Mouse (Mus musculus) hindbrain, embryonic 14.5 days (tissue): ENCODE results near the gene Tbc1d22a. TPM values are rescaled to one million over a fixed set of nuclear protein-coding genes. Genes with fewer than 3 reads are reported as not detected.
A peak's percentile ranks its signal among the peaks of the same experiment; 100 is the strongest.

Experiments
- ATAC-seq: fragments of 200-750 bp; cut with Nextera tagmentation; 2 replicates; pipeline ENCODE4 v1.8.0; 2017; ENCODE audit warnings: moderate number of reproducible peaks, mild to moderate bottlenecking, moderate TSS enrichment, moderate library complexity; ENCODE audit not compliant: low FRiP score
- DNase-seq: peaks from one replicate; pipeline ENCODE4 v3.0.0-alpha.2; 2015; ENCODE audit warnings: low spot score
- H3K27ac ChIP-seq: fragments of 300-500 bp; sonication (generic); 2 replicates; pipeline ENCODE4 v1.5.1; 2014; ENCODE audit warnings: mild to moderate bottlenecking, moderate library complexity
- H3K27me3 ChIP-seq: fragments of 300-500 bp; sonication (generic); 2 replicates; pipeline ENCODE4 v1.6.1; 2014; ENCODE audit warnings: mild to moderate bottlenecking, low read length, mixed read lengths; ENCODE audit not compliant: control insufficient read depth, insufficient read depth
- H3K36me3 ChIP-seq: fragments of 300-500 bp; sonication (generic); replicated peaks from 2 replicates; pipeline ENCODE4 v1.6.1; 2014; ENCODE audit not compliant: control insufficient read depth, insufficient read depth
- H3K4me1 ChIP-seq: fragments of 300-500 bp; sonication (generic); replicated peaks from 2 replicates; pipeline ENCODE4 v1.6.1; 2014; ENCODE audit warnings: antibody characterized with exemption, low read length, mixed read lengths; ENCODE audit not compliant: control insufficient read depth, insufficient read depth
- H3K4me2 ChIP-seq: fragments of 300-500 bp; sonication (generic); replicated peaks from 2 replicates; pipeline ENCODE4 v1.6.1; 2014; ENCODE audit warnings: mild to moderate bottlenecking, moderate library complexity
- H3K4me3 ChIP-seq: fragments of 300-500 bp; sonication (generic); replicated peaks from 2 replicates; pipeline ENCODE4 v1.5.1; 2014; ENCODE audit warnings: mild to moderate bottlenecking, low read length
- H3K9ac ChIP-seq: fragments of 300-500 bp; sonication (generic); 2 replicates; pipeline ENCODE4 v1.6.1; 2014
- H3K9me3 ChIP-seq: fragments of 300-500 bp; sonication (generic); 2 replicates; pipeline ENCODE4 v1.6.1; 2016; ENCODE audit warnings: low read length; ENCODE audit not compliant: control insufficient read depth
- WGBS: fragments of 180-500 bp; shearing (Covaris S2); extraction: QIAGEN DNeasy Blood & Tissue Kit; methylation state at CpG from one replicate; pipeline ENCODE4 v1.1.7; 2014; 5-methylcytosine and 5-hydroxymethylcytosine counted together
- polyA plus RNA-seq: library from polyadenylated mRNA; unstranded; fragments of >200 nt; fragmentation: Nextera tagmentation; extraction: Ambion mirVana; gene quantifications from 2 replicates; pipeline ENCODE4 v1.2.1, GENCODE M21; 2014

The Tbc1d22a gene
- polyA plus RNA-seq, 1 experiment from 2014 or later, result 10.7 TPM

- no peaks in the 10 kb centered on the region for H3K27me3 ChIP-seq
- no peak overlapping the region for H3K4me3 ChIP-seq
- peaks cover 9% of the 10 kb centered on the region; the same call in 1 of the 2 replicates for H3K4me1 ChIP-seq
- H3K27ac ChIP-seq, result no peak overlapping the region
- H3K9ac ChIP-seq, result no peak overlapping the region
- WGBS, result 39% methylated on average over 4 of the region's 4 CpGs
- ATAC-seq (no peak), DNase-seq (peak; percentile 45)
- no peak overlapping the region for H3K4me2 ChIP-seq
- H3K36me3 ChIP-seq, result 0 out of 2 replicates have a peak, but pooled peaks cover 10% of the 10 kb centered on the region
- H3K9me3 ChIP-seq, result no peaks in the 10 kb centered on the region
These were observed 22.0 kb downstream of the Tbc1d22a start for GRCm38 (mm10) chr15:86236252-86236651.

- H3K9me3 ChIP-seq, result no peaks in the 10 kb centered on the region
- no peak overlapping the region for H3K9ac ChIP-seq
- no peaks in the 10 kb centered on the region for H3K4me1 ChIP-seq
- WGBS, result 93% methylated on average over 3 of the region's 3 CpGs
- H3K27ac ChIP-seq, result no peak overlapping the region
- no peaks in the 10 kb centered on the region for H3K27me3 ChIP-seq
- H3K4me2 ChIP-seq, result no peak overlapping the region
- no peak overlapping the region for H3K4me3 ChIP-seq
- 0 out of 2 replicates have a peak, but pooled peaks cover 10% of the 10 kb centered on the region for H3K36me3 ChIP-seq
- ATAC-seq (no peak), DNase-seq (no peak)
These were observed 23.8 kb downstream of the Tbc1d22a start for GRCm38 (mm10) chr15:86238076-86238475.

- WGBS, result 91% methylated on average over 6 of the region's 6 CpGs
- no peaks in the 10 kb centered on the region for H3K27me3 ChIP-seq
- ATAC-seq, result no peak
- DNase-seq, result no peak
- no peak overlapping the region for H3K4me2 ChIP-seq
- no peak overlapping the region for H3K9ac ChIP-seq
- H3K4me1 ChIP-seq, result no peaks in the 10 kb centered on the region
- H3K9me3 ChIP-seq, result no peaks in the 10 kb centered on the region
- H3K36me3 ChIP-seq, result 0 out of 2 replicates have a peak, but pooled peaks cover 10% of the 10 kb centered on the region
- no peak overlapping the region for H3K27ac ChIP-seq
- no peak overlapping the region for H3K4me3 ChIP-seq
These were observed 24.8 kb downstream of the Tbc1d22a start for GRCm38 (mm10) chr15:86239068-86239467.

GRCm38 (mm10) chr15:86239801-86240200, 25.5 kb downstream of the Tbc1d22a start:
- H3K9me3 ChIP-seq, result no peaks in the 10 kb centered on the region
- H3K27me3 ChIP-seq, result no peaks in the 10 kb centered on the region
- DNase-seq (peak; percentile 68), ATAC-seq (no peak)
- no peak overlapping the region for H3K4me3 ChIP-seq
- H3K4me2 ChIP-seq, result no peak overlapping the region
- H3K9ac ChIP-seq, result no peak overlapping the region
- H3K4me1 ChIP-seq, result no peaks in the 10 kb centered on the region
- no peak overlapping the region for H3K27ac ChIP-seq
- 35% methylated on average over 10 of the region's 10 CpGs for WGBS
- H3K36me3 ChIP-seq, result 0 out of 2 replicates have a peak, but pooled peaks cover 10% of the 10 kb centered on the region

GRCm38 (mm10) chr15:86243708-86244107, 29.4 kb downstream of the Tbc1d22a start:
- Histone ChIP-seq H3K9ac (no peak overlapping the region), H3K4me1 (no peaks in the 10 kb centered on the region), H3K36me3 (peaks cover 5% of the 10 kb centered on the region; the same call in 1 of the 2 replicates), H3K27me3 (no peaks in the 10 kb centered on the region), H3K27ac (no peak overlapping the region), H3K4me2 (no peak overlapping the region), H3K9me3 (no peaks in the 10 kb centered on the region), H3K4me3 (no peak overlapping the region)
- DNase-seq (peak; percentile 88), ATAC-seq (no peak)
- 46% methylated on average over 8 of the region's 8 CpGs for WGBS

GRCm38 (mm10) chr15:86244380-86244779, 30.1 kb downstream of the Tbc1d22a start:
- Histone ChIP-seq H3K4me2 (no peak overlapping the region), H3K4me3 (no peak overlapping the region), H3K9ac (no peak overlapping the region), H3K27ac (no peak overlapping the region), H3K4me1 (no peaks in the 10 kb centered on the region), H3K9me3 (no peaks in the 10 kb centered on the region), H3K36me3 (peaks cover 5% of the 10 kb centered on the region; the same call in 1 of the 2 replicates), H3K27me3 (no peaks in the 10 kb centered on the region)
- ATAC-seq (no peak), DNase-seq (no peak)
- WGBS, result 91% methylated on average over 2 of the region's 2 CpGs

- ATAC-seq (peak; percentile 53; the same call in 1 of the 2 replicates), DNase-seq (peak; percentile 62)
- Histone ChIP-seq H3K4me2 (no peak overlapping the region), H3K27ac (no peak overlapping the region), H3K9ac (no peak overlapping the region), H3K36me3 (peaks cover 5% of the 10 kb centered on the region; the same call in 1 of the 2 replicates), H3K4me1 (peaks cover 6% of the 10 kb centered on the region; the same call in 1 of the 2 replicates), H3K9me3 (no peaks in the 10 kb centered on the region), H3K27me3 (no peaks in the 10 kb centered on the region), H3K4me3 (no peak overlapping the region)
- 55% methylated on average over 9 of the region's 9 CpGs for whole genome bisulfite sequencing
These were observed 36.0 kb downstream of the Tbc1d22a start for GRCm38 (mm10) chr15:86250269-86250668.

- DNase-seq, result no peak
- H3K4me1 ChIP-seq, result peaks cover 6% of the 10 kb centered on the region; the same call in 1 of the 2 replicates
- no peak overlapping the region for H3K4me2 ChIP-seq
- ATAC-seq, result no peak
- no peak overlapping the region for H3K9ac ChIP-seq
- no peaks in the 10 kb centered on the region for H3K9me3 ChIP-seq
- H3K27ac ChIP-seq, result no peak overlapping the region
- no peak overlapping the region for H3K4me3 ChIP-seq
- no peaks in the 10 kb centered on the region for H3K27me3 ChIP-seq
- no peaks in the 10 kb centered on the region for H3K36me3 ChIP-seq
These were observed 37.9 kb downstream of the Tbc1d22a start for GRCm38 (mm10) chr15:86252130-86252529.

GRCm38 (mm10) chr15:86252684-86253083, 38.4 kb downstream of the Tbc1d22a start:
- H3K9ac ChIP-seq, result no peak overlapping the region
- 59% methylated on average over 4 of the region's 4 CpGs for WGBS
- H3K36me3 ChIP-seq, result no peaks in the 10 kb centered on the region
- no peak overlapping the region for H3K4me2 ChIP-seq
- H3K27me3 ChIP-seq, result no peaks in the 10 kb centered on the region
- H3K27ac ChIP-seq, result no peak overlapping the region
- H3K4me3 ChIP-seq, result no peak overlapping the region
- ATAC-seq, result no peak
- no peak for DNase-seq
- H3K4me1 ChIP-seq, result peaks cover 6% of the 10 kb centered on the region; the same call in 1 of the 2 replicates
- H3K9me3 ChIP-seq, result no peaks in the 10 kb centered on the region

GRCm38 (mm10) chr15:86253411-86253810, 39.2 kb downstream of the Tbc1d22a start:
- H3K27me3 ChIP-seq, result no peaks in the 10 kb centered on the region
- H3K9me3 ChIP-seq, result no peaks in the 10 kb centered on the region
- no peak for DNase-seq
- H3K4me2 ChIP-seq, result no peak overlapping the region
- WGBS, result 21% methylated on average over 10 of the region's 10 CpGs
- no peak overlapping the region for H3K9ac ChIP-seq
- H3K4me3 ChIP-seq, result no peak overlapping the region
- H3K36me3 ChIP-seq, result no peaks in the 10 kb centered on the region
- no peak overlapping the region for H3K27ac ChIP-seq
- H3K4me1 ChIP-seq, result peaks cover 6% of the 10 kb centered on the region; the same call in 1 of the 2 replicates
- ATAC-seq, result no peak
